Mouse (Mus musculus) lung, embryonic 16.5 days (tissue): ENCODE measurements around the gene Apobec3. TPM values are rescaled to one million over a fixed set of nuclear protein-coding genes. Genes with fewer than 3 reads are reported as not detected.

Source experiments
- ATAC-seq: fragments of 200-750 bp; cut with Nextera tagmentation; 2 replicates; pipeline ENCODE4 v1.8.0; 2017; ENCODE audit warnings: low read depth, mild to moderate bottlenecking, moderate library complexity
- H3K27ac ChIP-seq: fragments of 300-500 bp; sonication (generic); 2 replicates; pipeline ENCODE4 v1.5.1; 2014; ENCODE audit warnings: mild to moderate bottlenecking, control low read depth, low read length
- H3K27me3 ChIP-seq: fragments of 300-500 bp; sonication (generic); 2 replicates; pipeline ENCODE4 v1.6.1; 2014; ENCODE audit warnings: low read depth, low read length, mixed read lengths; ENCODE audit not compliant: control insufficient read depth, insufficient read depth
- H3K36me3 ChIP-seq: fragments of 300-500 bp; sonication (generic); 2 replicates; pipeline ENCODE4 v1.6.1; 2014; ENCODE audit warnings: low read length; ENCODE audit not compliant: control insufficient read depth, insufficient read depth
- H3K4me1 ChIP-seq: fragments of 300-500 bp; sonication (generic); replicated peaks from 2 replicates; pipeline ENCODE4 v1.6.1; 2014; ENCODE audit warnings: low read length, mixed read lengths; ENCODE audit not compliant: control insufficient read depth, insufficient read depth
- H3K4me2 ChIP-seq: fragments of 300-500 bp; sonication (generic); 2 replicates; pipeline ENCODE4 v1.6.1; 2014; ENCODE audit warnings: low read depth, low read length, control low read depth
- H3K4me3 ChIP-seq: fragments of 300-500 bp; sonication (generic); 2 replicates; pipeline ENCODE4 v1.5.1; 2014; ENCODE audit warnings: mild to moderate bottlenecking, low read length, control low read depth
- H3K9ac ChIP-seq: fragments of 300-500 bp; sonication (generic); 2 replicates; pipeline ENCODE4 v1.6.1; 2014; ENCODE audit warnings: low read length, control low read depth
- H3K9me3 ChIP-seq: fragments of 300-500 bp; sonication (generic); 2 replicates; pipeline ENCODE4 v1.6.1; 2016; ENCODE audit warnings: low read length; ENCODE audit not compliant: control insufficient read depth
- WGBS: fragments of 180-500 bp; shearing (Covaris S2); extraction: QIAGEN DNeasy Blood & Tissue Kit; methylation state at CpG from one replicate; pipeline ENCODE4 v1.1.7; 2014; 5-methylcytosine and 5-hydroxymethylcytosine counted together
- polyA plus RNA-seq: library from polyadenylated mRNA; unstranded; fragments of >200 nt; fragmentation: Nextera tagmentation; extraction: Ambion mirVana; gene quantifications from 2 replicates; pipeline ENCODE4 v1.2.1, GENCODE M21; 2015

Apobec3 gene
- 43.2 and 52.8 TPM in 2 replicates for polyA plus RNA-seq

DNA sequence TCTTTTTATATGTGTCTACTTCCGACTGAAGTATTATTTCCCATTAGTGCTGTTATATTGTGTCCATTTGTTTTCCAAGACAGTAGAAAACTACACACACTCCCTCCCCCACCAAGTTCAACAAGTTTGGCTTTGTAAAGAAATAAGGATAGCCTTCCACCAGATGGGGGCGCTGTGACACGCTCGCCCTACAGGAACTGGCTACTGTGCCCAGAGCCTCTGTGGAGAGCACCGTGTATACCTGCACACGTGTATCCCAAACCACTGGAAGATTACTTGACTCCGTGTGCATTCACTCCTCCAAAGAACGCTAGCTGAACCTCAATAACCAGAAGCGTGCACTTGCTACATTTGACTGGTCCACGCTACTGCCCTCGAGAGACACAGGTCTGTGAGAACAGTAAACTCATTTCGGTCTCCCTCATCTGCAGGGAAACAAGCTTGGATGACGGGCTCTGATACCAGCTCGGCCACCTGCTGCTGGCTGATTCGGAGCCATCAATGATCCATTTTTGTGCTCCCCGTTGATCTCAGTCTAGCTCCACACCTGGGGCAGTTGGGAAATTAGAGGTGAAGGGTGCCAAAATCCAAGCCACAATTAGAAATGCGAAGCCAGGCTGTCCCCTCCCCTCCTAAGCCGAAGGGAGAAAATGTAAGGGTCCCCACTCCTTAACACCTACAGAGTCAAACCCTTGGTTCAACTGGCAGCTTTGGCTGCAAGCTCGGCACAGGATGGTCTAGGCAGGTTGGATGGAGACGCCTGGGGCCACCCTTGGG, at the start of gene Apobec3:
Apobec3 (plus strand) TSS at position 224 of the 777 bp plus-strand sequence.
- H3K4me3 ChIP-seq, result peak within 1 kb of the TSS; percentile 58
- ATAC-seq, result peak; percentile 71

DNA sequence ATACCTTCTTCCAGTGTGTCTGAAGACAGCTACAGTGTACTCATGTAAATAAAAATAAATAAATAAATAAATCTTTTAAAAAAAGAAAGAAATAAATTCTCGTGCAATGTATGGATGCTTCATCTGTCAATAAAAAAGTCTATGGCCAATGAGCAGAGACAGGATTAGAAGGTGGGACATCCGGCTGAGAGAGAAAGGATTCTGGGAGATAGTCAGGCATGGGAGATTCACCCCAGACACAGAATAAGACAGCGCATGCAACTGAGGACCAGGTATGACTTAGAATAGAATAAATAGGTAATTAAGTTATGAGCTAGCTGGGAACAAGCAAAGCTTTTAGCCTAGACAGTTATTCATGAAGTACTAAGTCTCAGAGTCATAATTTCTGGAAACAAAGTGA, 48.5 kb upstream of the Apobec3 start:
- Histone ChIP-seq H3K36me3 (no peaks in the 10 kb centered on the region), H3K4me2 (no peak overlapping the region), H3K9me3 (no peaks in the 10 kb centered on the region), H3K4me3 (no peak overlapping the region), H3K9ac (no peak overlapping the region), H3K27ac (no peak overlapping the region), H3K27me3 (no peaks in the 10 kb centered on the region), H3K4me1 (peaks cover 4% of the 10 kb centered on the region; the same call in 1 of the 2 replicates)
- 82% methylated on average over 3 of the region's 3 CpGs for WGBS
- ATAC-seq, result no peak

More for the DNA sequence above, at the start of gene Apobec3:
- Histone ChIP-seq H3K4me1 (peaks cover 15% of the 10 kb centered on the region), H3K9me3 (no peaks in the 10 kb centered on the region), H3K4me2 (peak within 1 kb of the TSS; percentile 55), H3K9ac (peak within 1 kb of the TSS; percentile 70), H3K27ac (peak within 1 kb of the TSS; percentile 89), H3K36me3 (no peaks in the 10 kb centered on the region; the same call in 1 of the 2 replicates), H3K27me3 (no peaks in the 10 kb centered on the region)
- WGBS, result 2% methylated on average over 20 of the region's 20 CpGs

DNA sequence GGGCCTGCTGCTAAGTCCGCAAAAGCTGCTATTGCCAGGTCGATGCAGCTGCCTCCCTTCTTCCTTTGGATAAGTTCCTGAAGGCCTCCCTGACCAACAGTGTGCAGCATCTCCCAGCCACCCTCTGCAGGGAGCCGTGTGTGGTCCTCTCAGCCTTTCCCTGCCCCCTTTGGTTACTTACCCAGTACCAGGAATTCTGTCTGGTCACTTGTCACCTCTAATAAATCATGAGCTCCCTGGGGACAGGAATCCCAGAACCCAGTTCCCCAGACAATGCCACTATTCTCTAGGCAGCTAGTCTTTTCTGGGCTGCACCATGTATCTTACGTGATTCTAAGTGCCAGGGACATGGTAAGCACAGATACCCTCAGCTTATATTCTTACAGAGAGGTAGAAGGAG, 45.5 kb upstream of the Apobec3 start:
- no peak overlapping the region for H3K4me2 ChIP-seq
- H3K27me3 ChIP-seq, result no peaks in the 10 kb centered on the region
- H3K9ac ChIP-seq, result no peak overlapping the region
- WGBS, result 51% methylated on average over 4 of the region's 4 CpGs
- H3K4me1 ChIP-seq, result peaks cover 4% of the 10 kb centered on the region; the same call in 1 of the 2 replicates
- H3K9me3 ChIP-seq, result no peaks in the 10 kb centered on the region
- no peak overlapping the region for H3K27ac ChIP-seq
- ATAC-seq, result no peak
- no peak overlapping the region for H3K4me3 ChIP-seq
- H3K36me3 ChIP-seq, result no peaks in the 10 kb centered on the region

DNA sequence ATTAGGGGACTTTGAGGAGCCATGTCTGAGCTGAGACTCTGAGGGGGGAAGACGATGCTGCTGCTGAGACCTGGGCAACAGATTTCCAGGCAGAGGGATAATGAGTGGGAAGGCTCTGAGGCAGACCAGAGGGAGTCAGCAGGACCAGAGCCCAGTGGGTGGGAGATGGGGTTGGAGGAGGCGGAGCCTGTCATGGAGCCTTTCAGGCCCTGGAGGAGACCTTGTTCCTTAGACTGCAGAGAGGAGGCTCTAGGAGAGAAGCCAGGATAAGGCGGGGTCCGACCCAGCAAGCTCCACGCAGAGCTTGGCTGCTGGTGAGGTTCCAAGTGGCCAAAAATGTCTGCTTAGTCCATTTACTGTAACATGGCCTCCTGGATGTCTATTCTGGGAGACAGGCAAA, 44.4 kb upstream of the Apobec3 start:
- Histone ChIP-seq H3K36me3 (no peaks in the 10 kb centered on the region), H3K4me1 (peaks cover 4% of the 10 kb centered on the region; the same call in 1 of the 2 replicates), H3K4me3 (no peak overlapping the region), H3K27ac (peak overlapping the region; percentile 24; the same call in 1 of the 2 replicates), H3K9ac (no peak overlapping the region), H3K27me3 (no peaks in the 10 kb centered on the region), H3K9me3 (no peaks in the 10 kb centered on the region), H3K4me2 (no peak overlapping the region)
- 18% methylated on average over 5 of the region's 5 CpGs for WGBS
- peak; percentile 90 for ATAC-seq

DNA sequence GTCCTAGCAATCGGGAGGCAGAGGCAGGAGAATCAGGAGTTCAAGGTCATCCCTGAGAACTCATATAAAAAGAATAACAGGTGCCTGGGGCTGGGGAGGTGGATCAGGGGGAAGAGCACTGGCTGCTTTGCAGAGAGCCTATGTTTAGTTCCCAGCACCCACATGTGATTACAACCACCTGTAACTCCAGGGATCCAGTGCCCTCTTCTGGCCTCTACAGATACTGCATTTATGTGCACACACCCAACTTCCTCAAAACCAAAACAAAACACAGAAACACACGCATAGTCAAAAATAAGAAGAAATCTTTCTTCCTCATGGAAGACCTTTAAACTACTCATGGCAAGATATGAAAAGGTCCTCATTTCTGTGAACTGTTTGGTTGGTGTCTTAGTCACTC, 41.3 kb upstream of the Apobec3 start:
- Histone ChIP-seq H3K9ac (no peak overlapping the region), H3K4me3 (no peak overlapping the region), H3K27ac (no peak overlapping the region), H3K4me1 (peaks cover 4% of the 10 kb centered on the region; the same call in 1 of the 2 replicates), H3K4me2 (no peak overlapping the region), H3K36me3 (no peaks in the 10 kb centered on the region), H3K9me3 (no peaks in the 10 kb centered on the region), H3K27me3 (no peaks in the 10 kb centered on the region)
- ATAC-seq, result no peak
- WGBS, result 90% methylated on average over 2 of the region's 2 CpGs

DNA sequence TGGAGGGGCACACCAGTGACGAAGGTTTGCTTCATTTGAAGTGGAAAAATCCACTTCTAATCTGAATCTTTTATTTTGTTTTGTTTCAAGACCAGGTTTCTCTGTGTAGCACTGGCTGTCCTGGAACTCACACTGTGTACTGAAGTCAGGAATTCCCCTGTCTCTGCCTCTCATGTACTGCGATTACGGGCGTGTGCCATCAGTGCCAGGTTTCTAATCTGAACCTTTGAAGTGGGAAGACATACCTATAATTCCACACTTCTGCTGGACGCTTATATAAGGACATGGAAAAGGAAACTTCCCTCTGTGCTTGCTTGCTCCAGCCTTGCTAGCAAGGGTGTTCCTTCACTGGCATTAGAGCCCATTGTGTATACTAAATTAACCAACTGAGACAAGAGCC, 32.5 kb upstream of the Apobec3 start:
- H3K4me2 ChIP-seq, result no peak overlapping the region
- no peak overlapping the region for H3K27ac ChIP-seq
- 65% methylated on average over 5 of the region's 5 CpGs for WGBS
- no peak overlapping the region for H3K9ac ChIP-seq
- no peak for ATAC-seq
- H3K4me1 ChIP-seq, result no peaks in the 10 kb centered on the region
- no peaks in the 10 kb centered on the region for H3K9me3 ChIP-seq
- no peaks in the 10 kb centered on the region for H3K27me3 ChIP-seq
- H3K4me3 ChIP-seq, result no peak overlapping the region
- H3K36me3 ChIP-seq, result no peaks in the 10 kb centered on the region

DNA sequence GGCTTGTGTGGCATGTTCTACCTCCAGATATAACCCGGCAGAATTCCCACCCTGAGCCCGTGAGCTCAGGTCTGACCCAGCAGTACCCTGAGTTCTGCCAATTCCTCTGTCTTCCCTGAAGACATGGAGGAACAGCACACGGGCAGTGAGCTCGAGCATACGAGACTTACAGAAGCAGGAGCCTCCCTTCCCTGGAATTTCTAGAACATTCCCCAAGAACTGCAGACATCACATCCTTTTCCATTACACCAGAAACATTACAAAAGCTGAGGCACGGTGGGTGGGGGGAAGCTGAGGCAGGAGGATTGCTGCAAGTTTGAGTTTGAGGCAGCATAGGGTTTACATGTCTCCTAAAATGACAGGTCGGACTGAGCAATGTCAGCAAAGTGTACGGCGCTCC, 31.6 kb upstream of the Apobec3 start:
- 82% methylated on average over 9 of the region's 9 CpGs for WGBS
- no peaks in the 10 kb centered on the region for H3K4me1 ChIP-seq
- no peak overlapping the region for H3K27ac ChIP-seq
- H3K27me3 ChIP-seq, result no peaks in the 10 kb centered on the region
- H3K4me2 ChIP-seq, result no peak overlapping the region
- H3K36me3 ChIP-seq, result no peaks in the 10 kb centered on the region
- H3K9me3 ChIP-seq, result no peaks in the 10 kb centered on the region
- H3K4me3 ChIP-seq, result no peak overlapping the region
- ATAC-seq, result no peak
- H3K9ac ChIP-seq, result no peak overlapping the region

DNA sequence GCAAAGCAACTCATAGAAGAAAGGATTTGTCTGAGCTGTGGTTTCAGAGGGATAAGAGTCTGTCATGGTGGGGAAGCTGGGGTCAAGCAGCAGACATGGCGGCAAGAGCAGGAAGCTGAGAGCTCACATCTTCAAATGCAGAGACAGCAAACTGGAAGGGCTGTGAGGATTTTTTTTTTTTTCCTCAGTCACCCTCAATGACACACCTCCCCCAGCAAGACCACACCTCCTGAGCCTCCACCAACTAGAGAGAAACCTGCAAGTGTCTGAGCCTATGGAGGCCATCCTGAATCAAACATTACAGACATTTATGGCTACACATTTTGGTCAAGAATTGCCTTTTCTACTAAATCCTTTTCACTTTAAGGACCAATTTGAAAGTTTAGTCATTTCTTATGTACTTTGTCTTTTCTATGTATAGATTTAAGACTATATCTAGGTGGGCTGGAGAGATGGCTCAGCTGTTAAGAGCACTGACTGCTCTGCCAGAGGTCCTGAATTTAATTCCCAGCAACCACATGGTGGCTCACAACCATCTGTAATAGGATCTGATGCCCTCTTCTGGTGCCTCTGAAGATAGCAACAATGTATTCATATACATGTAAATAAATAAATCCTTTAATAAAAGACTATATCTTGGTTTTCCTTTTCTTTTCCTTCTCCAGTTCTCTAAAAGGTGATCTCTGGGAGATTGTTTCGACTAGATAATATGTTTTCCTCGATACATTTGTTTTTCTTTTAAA, 24.0 kb upstream of the Apobec3 start:
- Histone ChIP-seq H3K4me3 (no peak overlapping the region), H3K27me3 (no peaks in the 10 kb centered on the region), H3K36me3 (no peaks in the 10 kb centered on the region), H3K4me2 (no peak overlapping the region), H3K27ac (no peak overlapping the region), H3K9ac (no peak overlapping the region), H3K9me3 (peaks cover 2% of the 10 kb centered on the region; the same call in 1 of the 2 replicates), H3K4me1 (no peaks in the 10 kb centered on the region)
- WGBS, result 79% methylated on average over 3 of the region's 3 CpGs
- no peak for ATAC-seq

DNA sequence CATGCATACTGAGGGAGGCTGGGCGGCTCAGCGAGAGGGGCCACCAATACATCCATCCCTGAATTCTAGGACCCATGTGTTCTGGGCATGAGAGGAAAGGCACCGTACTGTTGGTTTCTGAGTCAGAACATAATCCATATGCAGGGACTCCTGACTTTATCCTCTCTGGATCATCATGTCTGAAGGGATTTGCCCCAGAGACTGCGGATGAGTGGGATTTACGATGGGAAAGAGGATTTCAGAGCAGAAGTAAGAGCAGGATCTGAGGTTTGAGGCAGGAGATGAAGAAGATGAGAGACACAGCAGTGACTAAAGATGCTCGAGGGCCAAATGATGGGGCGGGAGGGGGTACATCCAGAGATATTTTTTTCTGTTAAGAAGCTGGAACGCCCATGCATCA, 17.9 kb upstream of the Apobec3 start:
- Histone ChIP-seq H3K36me3 (no peaks in the 10 kb centered on the region), H3K4me3 (no peak overlapping the region), H3K4me1 (peaks cover 3% of the 10 kb centered on the region), H3K9ac (no peak overlapping the region), H3K9me3 (peaks cover 2% of the 10 kb centered on the region; the same call in 1 of the 2 replicates), H3K27ac (no peak overlapping the region), H3K27me3 (no peaks in the 10 kb centered on the region), H3K4me2 (no peak overlapping the region)
- 84% methylated on average over 8 of the region's 8 CpGs for WGBS
- no peak for ATAC-seq
